Mouse (Mus musculus): ENCODE measurements at regions not wholly inside any gene's neighbourhood (a gene's known extent, or its start where the extent isn't known, plus 50 kb on each side); places are given as distances from the start of the nearest gene placed in this dataset.

GRCm38 (mm10) chr2:144195851-144196250, 74.6 kb upstream of the Mgme1 start:
- ATAC-seq (replicated peaks; ENCODE audit: low FRiP score, low TSS enrichment, poor library complexity, severe bottlenecking) = no peak

- peak; percentile 62 for ATAC-seq (replicated peaks; ENCODE audit: low FRiP score, low TSS enrichment, poor library complexity, severe bottlenecking)
These were observed 73.3 kb upstream of the Mgme1 start for GRCm38 (mm10) chr2:144197139-144197538.

- peak; percentile 72 for ATAC-seq (replicated peaks; ENCODE audit: low FRiP score, low TSS enrichment, poor library complexity, severe bottlenecking)
These were observed 72.0 kb upstream of the Mgme1 start for GRCm38 (mm10) chr2:144198326-144199051.
